Mouse (Mus musculus) megakaryocyte progenitor cell, adult 5-6 weeks (primary cell): ENCODE results near the gene Patl2. TPM values are rescaled to one million over a fixed set of nuclear protein-coding genes. Genes with fewer than 3 reads are reported as not detected.

ENCODE experiments used
- ATAC-seq: replicated peaks from 2 replicates; pipeline ENCODE4 v1.8.0; 2016; ENCODE audit warnings: mild to moderate bottlenecking, moderate TSS enrichment, inconsistent platforms; ENCODE audit not compliant: poor library complexity
- total RNA-seq, 2 experiments: library from RNA; stranded (forward) in 1 of 2; stranded (reverse) in 1 of 2; fragments of 157-497, 149-512 nt in 1 of 2; fragments of 200-1000 nt in 1 of 2; gene quantifications; 2 replicates each; pipeline versions ENCODE4 v1.2.3 to v1.2.4; 2015 to 2017

The Patl2 gene
- total RNA-seq, 2 experiments from 2014 or later, result 0.05 TPM; not detected in 1

- ATAC-seq, result peak; percentile 79
These were observed 38.3 kb downstream of the Patl2 start, which contains the start of gene B2m for GRCm38 (mm10) chr2:122147508-122148241. B2m (plus strand) TSS chr2:122147686.

- peak; percentile 42 for ATAC-seq
These were observed 39.3 kb downstream of the Patl2 start for GRCm38 (mm10) chr2:122146687-122147086.

- no peak for ATAC-seq
These were observed 40.2 kb downstream of the Patl2 start for GRCm38 (mm10) chr2:122145756-122146155.

- no peak for ATAC-seq
These were observed 42.9 kb downstream of the Patl2 start for GRCm38 (mm10) chr2:122143111-122143510.

- peak; percentile 44 for ATAC-seq
These were observed 44.5 kb downstream of the Patl2 start for GRCm38 (mm10) chr2:122141332-122141967.

GRCm38 (mm10) chr2:122140815-122141214, 45.2 kb downstream of the Patl2 start:
- no peak for ATAC-seq

- peak; percentile 97 for ATAC-seq
These were observed 48.0 kb downstream of the Patl2 start for GRCm38 (mm10) chr2:122137839-122138465.

- ATAC-seq, result 0 out of 2 replicates have a peak, but pooled peaks have one; percentile 17
These were observed 53.4 kb downstream of the Patl2 start for GRCm38 (mm10) chr2:122132618-122133017.

GRCm38 (mm10) chr2:122132078-122132477, 53.9 kb downstream of the Patl2 start:
- ATAC-seq, result peak; percentile 54; the same call in 1 of the 2 replicates

- no peak for ATAC-seq
These were observed 58.4 kb downstream of the Patl2 start for GRCm38 (mm10) chr2:122127635-122128034.

GRCm38 (mm10) chr2:122126765-122127347, 59.1 kb downstream of the Patl2 start:
- no peak for ATAC-seq

- peak; percentile 77 for ATAC-seq
These were observed 60.1 kb downstream of the Patl2 start for GRCm38 (mm10) chr2:122125680-122126572.

GRCm38 (mm10) chr2:122117961-122118958, 67.7 kb downstream of the Patl2 start, which contains the start of gene Spg11:
Spg11 (minus strand) TSS chr2:122118386.
- peak; percentile 98 for ATAC-seq

- ATAC-seq, result no peak
These were observed 69.1 kb downstream of the Patl2 start for GRCm38 (mm10) chr2:122116888-122117287.

GRCm38 (mm10) chr2:122109714-122110113, 76.3 kb downstream of the Patl2 start:
- no peak for ATAC-seq

GRCm38 (mm10) chr2:122108101-122108500, 77.9 kb downstream of the Patl2 start:
- no peak for ATAC-seq

GRCm38 (mm10) chr2:122102070-122102469, 83.9 kb downstream of the Patl2 start:
- ATAC-seq, result peak; percentile 96

- peak; percentile 57; the same call in 1 of the 2 replicates for ATAC-seq
These were observed 88.3 kb downstream of the Patl2 start for GRCm38 (mm10) chr2:122097686-122098085.

- no peak for ATAC-seq
These were observed 92.1 kb downstream of the Patl2 start for GRCm38 (mm10) chr2:122093844-122094243.
